Mouse (Mus musculus): ENCODE data around the gene Kdelr3. TPM values are rescaled to one million over a fixed set of nuclear protein-coding genes. Genes with fewer than 3 reads are reported as not detected.

Kdelr3 gene
- polyA plus RNA-seq, 1 experiment from 2014 or later = 211 TPM

DNA sequence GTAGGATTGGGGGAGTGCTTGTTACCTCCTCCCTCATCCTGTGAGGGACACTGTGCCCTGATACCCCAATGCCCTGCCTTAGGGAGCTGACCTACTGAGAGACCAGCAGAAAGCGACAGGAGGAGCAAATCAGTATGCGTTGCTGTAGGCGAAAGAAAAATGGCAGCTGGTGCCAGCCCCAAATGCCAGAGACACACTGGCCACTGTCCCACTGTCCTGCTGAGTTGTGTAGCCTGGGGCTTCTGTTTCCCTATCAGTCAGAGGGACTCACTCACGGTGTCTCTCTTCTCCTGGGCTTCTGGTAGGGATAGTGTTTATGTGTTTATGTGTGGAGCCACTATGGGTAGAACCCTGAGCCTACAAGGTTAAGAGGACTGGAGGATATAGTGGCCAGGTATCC lies 1.5 kb downstream of the Kdelr3 start:
- no peak for ATAC-seq (ENCODE audit: insufficient number of reproducible peaks, low FRiP score, low TSS enrichment, low read depth)
- Histone ChIP-seq H3K27me3 (peaks cover 19% of the 10 kb centered on the region; the same call in 1 of the 2 replicates), H3K4me2 (peak overlapping the region; percentile 69), H3K9me3 (no peaks in the 10 kb centered on the region), H3K4me1 (peaks cover 49% of the 10 kb centered on the region), H3K27ac (no peak overlapping the region), H3K36me3 (peaks cover 9% of the 10 kb centered on the region), H3K9ac (no peak overlapping the region), H3K4me3 (peak overlapping the region; percentile 70)
- WGBS = 77% methylated on average over 4 of the region's 4 CpGs

DNA sequence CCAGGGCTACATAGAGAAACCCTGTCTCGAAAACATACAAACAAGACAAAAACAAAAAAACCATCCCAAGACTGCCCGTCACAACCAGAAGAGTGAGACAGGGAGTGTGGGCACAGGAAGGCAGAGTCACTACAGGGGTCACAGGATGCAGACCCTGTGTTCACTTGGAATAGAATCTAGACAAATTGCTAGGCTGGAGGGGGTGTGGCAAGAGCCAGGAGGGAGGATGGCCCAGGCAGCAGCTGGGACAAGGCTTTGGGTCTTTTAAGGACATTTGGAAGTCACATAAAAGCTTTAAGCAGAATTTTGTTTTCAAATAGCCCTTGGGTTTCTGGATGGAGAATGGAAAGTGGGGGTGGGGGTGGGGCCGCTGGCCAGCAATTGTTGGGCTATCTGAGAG lies 2.4 kb downstream of the Kdelr3 start:
- no peak overlapping the region for H3K27ac ChIP-seq
- WGBS = 81% methylated on average over 3 of the region's 3 CpGs
- no peaks in the 10 kb centered on the region for H3K9me3 ChIP-seq
- ATAC-seq (ENCODE audit: insufficient number of reproducible peaks, low FRiP score, low TSS enrichment, low read depth) = no peak
- peak overlapping the region; percentile 70 for H3K4me3 ChIP-seq
- peaks cover 18% of the 10 kb centered on the region for H3K36me3 ChIP-seq
- peaks cover 46% of the 10 kb centered on the region for H3K4me1 ChIP-seq
- peaks cover 14% of the 10 kb centered on the region; the same call in 1 of the 2 replicates for H3K27me3 ChIP-seq
- no peak overlapping the region for H3K9ac ChIP-seq
- peak overlapping the region; percentile 69 for H3K4me2 ChIP-seq

DNA sequence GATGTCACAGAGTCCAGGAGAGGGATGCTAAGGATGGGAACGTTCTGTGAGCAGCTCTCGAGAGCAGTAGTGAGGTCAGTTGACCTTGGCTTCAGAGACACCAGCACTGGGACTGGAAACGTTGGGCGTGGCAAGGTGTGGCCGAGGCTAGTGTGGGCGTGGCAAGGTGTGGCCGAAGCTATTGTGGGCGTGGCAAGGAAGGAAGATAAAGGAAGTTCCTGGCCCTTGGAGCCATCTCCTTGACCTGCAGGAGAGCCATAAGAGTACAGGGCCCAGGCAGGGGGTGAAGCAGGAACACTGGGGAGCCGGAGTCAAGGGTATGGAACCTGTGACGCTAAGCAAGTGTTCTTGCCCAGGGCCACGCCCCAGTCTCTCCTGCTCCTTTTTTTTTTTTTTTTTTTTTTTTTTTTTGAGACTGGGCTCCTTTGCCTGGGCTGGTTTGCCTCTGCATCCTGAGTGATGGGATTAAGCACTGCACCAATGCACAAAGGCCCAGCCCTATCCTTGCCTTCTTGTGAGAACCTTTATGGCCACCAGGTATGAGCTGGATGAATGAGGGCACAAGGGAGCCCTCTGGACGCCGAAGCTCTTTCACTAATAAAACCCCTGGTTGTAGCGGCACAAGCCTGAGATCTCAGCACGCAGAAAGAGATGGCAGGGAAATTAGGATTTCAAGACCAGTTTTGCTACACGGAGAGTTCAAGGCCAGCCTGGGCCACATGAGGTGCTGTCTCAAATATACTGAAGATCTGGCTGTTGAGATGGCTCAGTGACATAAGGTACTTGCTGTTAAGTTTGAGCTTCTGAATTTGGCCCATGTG lies 3.4 kb downstream of the Kdelr3 start:
- Histone ChIP-seq H3K27ac (no peak overlapping the region), H3K4me3 (peak overlapping the region; percentile 5; the same call in 1 of the 2 replicates), H3K4me2 (peak overlapping the region; percentile 69; the same call in 1 of the 2 replicates), H3K9me3 (no peaks in the 10 kb centered on the region), H3K4me1 (peaks cover 38% of the 10 kb centered on the region), H3K27me3 (peaks cover 5% of the 10 kb centered on the region; the same call in 1 of the 2 replicates), H3K9ac (no peak overlapping the region), H3K36me3 (peaks cover 28% of the 10 kb centered on the region)
- WGBS = 45% methylated on average over 16 of the region's 16 CpGs
- no peak for ATAC-seq (ENCODE audit: insufficient number of reproducible peaks, low FRiP score, low TSS enrichment, low read depth)

DNA sequence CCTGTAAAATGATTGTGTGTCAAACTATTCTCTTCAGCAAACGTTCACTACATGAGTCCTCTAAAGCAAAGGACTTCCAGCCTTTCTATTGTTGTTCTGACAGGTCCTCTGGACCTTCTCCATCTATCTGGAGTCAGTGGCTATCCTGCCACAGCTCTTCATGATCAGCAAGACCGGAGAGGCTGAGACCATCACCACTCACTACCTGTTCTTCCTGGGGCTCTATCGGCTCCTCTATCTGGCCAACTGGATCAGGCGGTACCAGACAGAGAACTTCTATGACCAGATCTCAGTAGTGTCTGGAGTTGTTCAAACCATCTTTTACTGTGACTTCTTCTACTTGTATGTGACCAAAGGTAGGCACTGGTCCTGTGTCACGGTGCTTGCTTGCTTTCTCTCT lies 9.4 kb downstream of the Kdelr3 start:
- H3K36me3 ChIP-seq = peaks cover 84% of the 10 kb centered on the region
- no peak for ATAC-seq (ENCODE audit: insufficient number of reproducible peaks, low FRiP score, low TSS enrichment, low read depth)
- H3K9me3 ChIP-seq = no peaks in the 10 kb centered on the region
- 0 out of 2 replicates have a peak overlapping the region, but pooled peaks have one; percentile 47 for H3K27ac ChIP-seq
- H3K4me2 ChIP-seq = no peak overlapping the region
- WGBS = 85% methylated on average over 5 of the region's 5 CpGs
- peaks cover 13% of the 10 kb centered on the region for H3K4me1 ChIP-seq
- H3K4me3 ChIP-seq = no peak overlapping the region
- H3K9ac ChIP-seq = no peak overlapping the region
- H3K27me3 ChIP-seq = no peaks in the 10 kb centered on the region

DNA sequence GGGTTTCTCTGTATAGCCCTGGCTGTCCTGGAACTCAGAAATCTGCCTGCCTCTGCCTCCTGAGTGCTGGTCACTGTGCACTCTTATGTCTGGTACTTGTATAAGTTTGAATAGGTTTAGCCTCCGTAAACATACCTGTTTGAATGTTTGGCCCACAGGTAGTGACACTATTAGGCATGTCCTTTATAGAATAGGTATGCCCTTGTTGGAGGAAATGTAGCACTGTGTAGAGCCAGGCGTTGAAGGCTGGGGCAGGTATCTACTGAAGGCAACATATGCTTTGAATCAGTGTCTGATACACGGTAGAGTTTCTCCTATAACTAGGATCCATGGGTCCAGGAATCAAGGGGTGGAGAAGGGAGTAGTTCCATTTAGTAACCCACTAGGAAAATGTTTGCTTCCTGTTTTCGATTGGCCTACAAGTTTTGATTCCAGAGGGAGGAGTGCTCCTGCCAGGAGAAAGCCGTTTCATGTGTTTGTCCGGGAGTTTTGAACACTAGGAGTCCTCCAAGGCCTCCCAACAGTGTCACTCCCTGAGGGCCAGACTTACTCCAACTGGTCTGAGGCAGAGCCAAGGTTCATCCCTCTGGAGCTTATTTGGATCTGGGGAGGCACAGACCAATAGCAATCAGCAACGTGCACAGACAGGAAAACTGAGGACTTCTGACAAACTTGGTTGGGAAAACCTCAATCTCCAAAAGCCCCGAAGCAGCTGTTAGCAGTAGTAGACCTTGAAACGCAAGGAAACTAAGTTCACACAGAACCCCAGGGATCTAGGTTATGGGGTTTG lies 10.0 kb downstream of the Kdelr3 start:
- peaks cover 13% of the 10 kb centered on the region for H3K4me1 ChIP-seq
- ATAC-seq (ENCODE audit: insufficient number of reproducible peaks, low FRiP score, low TSS enrichment, low read depth) = no peak
- no peak overlapping the region for H3K9ac ChIP-seq
- H3K9me3 ChIP-seq = no peaks in the 10 kb centered on the region
- no peak overlapping the region for H3K4me3 ChIP-seq
- H3K4me2 ChIP-seq = no peak overlapping the region
- H3K27ac ChIP-seq = peak overlapping the region; percentile 47
- peaks cover 88% of the 10 kb centered on the region for H3K36me3 ChIP-seq
- H3K27me3 ChIP-seq = no peaks in the 10 kb centered on the region
- WGBS = 47% methylated on average over 9 of the region's 9 CpGs

DNA sequence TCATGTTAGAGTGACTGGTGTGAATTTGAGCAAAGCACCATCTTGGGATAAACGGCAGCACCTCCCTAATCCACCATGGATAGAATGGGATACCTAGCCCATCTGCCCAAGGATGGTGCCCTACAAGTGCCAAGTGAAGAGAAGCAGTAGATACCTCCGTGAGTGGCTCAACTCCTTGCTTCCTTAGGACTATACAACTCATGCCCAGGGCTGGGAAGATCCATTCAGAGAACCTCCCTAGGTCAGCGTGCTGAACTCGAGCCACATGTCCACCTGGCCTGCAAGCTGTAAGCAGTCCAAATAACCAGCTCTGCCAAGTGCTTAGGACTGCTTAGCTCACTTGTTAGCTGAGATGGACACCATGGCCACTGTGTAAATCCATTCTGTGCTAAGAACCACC lies 11.0 kb downstream of the Kdelr3 start:
- Histone ChIP-seq H3K27ac (peak overlapping the region; percentile 47; the same call in 1 of the 2 replicates), H3K9ac (no peak overlapping the region), H3K9me3 (no peaks in the 10 kb centered on the region), H3K36me3 (peaks cover 93% of the 10 kb centered on the region), H3K4me2 (no peak overlapping the region), H3K4me3 (no peak overlapping the region), H3K27me3 (no peaks in the 10 kb centered on the region), H3K4me1 (peaks cover 13% of the 10 kb centered on the region)
- 81% methylated on average over 4 of the region's 4 CpGs for WGBS
- ATAC-seq (ENCODE audit: insufficient number of reproducible peaks, low FRiP score, low TSS enrichment, low read depth) = no peak

DNA sequence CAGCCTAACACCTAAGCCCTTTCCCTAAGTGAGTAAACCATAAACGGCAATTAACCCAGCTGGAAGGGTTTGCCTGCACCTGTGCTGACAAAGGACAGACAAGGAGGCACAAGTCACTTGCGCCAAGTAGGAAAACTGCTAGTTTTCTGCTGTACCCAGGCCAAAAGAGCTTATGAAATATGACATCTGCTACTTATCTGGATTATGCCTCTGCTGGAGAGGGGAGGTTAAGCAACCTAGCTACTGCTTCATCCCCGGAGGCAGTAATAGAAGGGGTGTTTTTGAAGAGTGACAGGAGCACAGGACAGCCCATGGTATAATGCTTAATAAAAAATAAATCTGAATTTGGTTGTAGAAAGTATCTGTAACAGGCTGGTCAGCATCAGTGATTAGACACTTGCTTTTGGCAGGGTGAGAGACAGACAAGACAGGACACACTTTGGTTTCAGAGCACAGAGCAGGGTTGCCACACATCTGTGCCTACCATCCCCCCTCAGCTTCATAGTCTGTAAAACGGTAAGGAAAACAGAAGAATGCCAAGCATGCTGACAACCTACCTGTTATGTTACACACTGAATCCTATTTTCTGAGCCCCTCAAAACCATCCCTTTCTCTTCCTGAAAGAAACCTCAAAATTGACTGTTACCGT lies 11.9 kb downstream of the Kdelr3 start:
- Histone ChIP-seq H3K4me3 (no peak overlapping the region), H3K4me2 (no peak overlapping the region), H3K9ac (no peak overlapping the region), H3K4me1 (peaks cover 13% of the 10 kb centered on the region), H3K27me3 (no peaks in the 10 kb centered on the region), H3K36me3 (peaks cover 91% of the 10 kb centered on the region), H3K27ac (0 out of 2 replicates have a peak overlapping the region, but pooled peaks have one; percentile 33), H3K9me3 (no peaks in the 10 kb centered on the region)
- ATAC-seq (ENCODE audit: insufficient number of reproducible peaks, low FRiP score, low TSS enrichment, low read depth) = no peak
- 43% methylated on average over 5 of the region's 5 CpGs for WGBS

DNA sequence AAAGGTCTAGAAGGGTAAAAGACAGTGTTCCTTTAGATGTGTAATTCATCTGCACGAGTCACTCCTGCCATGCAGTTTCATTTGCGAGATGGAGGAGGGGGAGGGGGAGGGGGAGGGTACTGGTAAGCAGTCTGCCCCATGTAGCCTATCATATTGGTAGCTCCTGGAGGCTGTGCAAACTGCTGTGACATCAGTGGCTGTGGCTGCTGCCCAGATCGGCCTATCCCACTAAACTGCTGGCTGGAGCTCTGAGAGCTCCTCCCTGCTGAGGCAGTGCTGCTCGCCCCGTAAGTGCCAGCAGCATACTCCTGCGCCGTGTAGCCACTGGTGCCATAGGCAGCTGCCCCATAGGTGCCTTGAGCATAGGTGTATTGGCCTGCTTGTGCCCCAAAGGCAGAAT lies 13.7 kb downstream of the Kdelr3 start:
- no peaks in the 10 kb centered on the region for H3K27me3 ChIP-seq
- 60% methylated on average over 7 of the region's 7 CpGs for WGBS
- no peak overlapping the region for H3K27ac ChIP-seq
- peaks cover 18% of the 10 kb centered on the region for H3K4me1 ChIP-seq
- peak; percentile 12; the same call in 1 of the 2 replicates for ATAC-seq (ENCODE audit: insufficient number of reproducible peaks, low FRiP score, low TSS enrichment, low read depth)
- no peaks in the 10 kb centered on the region for H3K9me3 ChIP-seq
- no peak overlapping the region for H3K9ac ChIP-seq
- H3K4me3 ChIP-seq = no peak overlapping the region
- H3K36me3 ChIP-seq = peaks cover 89% of the 10 kb centered on the region
- H3K4me2 ChIP-seq = no peak overlapping the region

DNA sequence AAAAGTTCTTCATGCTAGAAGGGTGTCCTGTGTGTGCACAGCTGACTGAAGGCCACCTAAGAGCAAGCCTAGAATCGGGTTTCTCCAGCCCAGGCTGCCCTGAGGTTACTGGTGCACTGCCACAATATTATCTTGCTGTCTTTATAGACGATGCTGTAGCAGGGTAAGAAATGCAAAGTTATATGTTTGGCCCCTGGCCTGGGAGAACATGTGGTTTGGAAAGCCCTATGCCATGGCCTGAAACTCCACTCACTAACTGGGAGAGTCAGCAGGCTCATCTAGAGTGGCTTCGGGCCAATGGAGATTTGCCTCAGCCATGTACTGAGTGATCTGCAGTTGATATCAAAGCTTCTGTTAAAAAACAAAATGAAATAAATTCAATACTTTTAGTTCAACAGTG lies 17.6 kb downstream of the Kdelr3 start:
- ATAC-seq (ENCODE audit: insufficient number of reproducible peaks, low FRiP score, low TSS enrichment, low read depth) = no peak
- peaks cover 91% of the 10 kb centered on the region for H3K36me3 ChIP-seq
- no peak overlapping the region for H3K27ac ChIP-seq
- no peaks in the 10 kb centered on the region for H3K9me3 ChIP-seq
- WGBS = 83% methylated on average over 3 of the region's 3 CpGs
- H3K27me3 ChIP-seq = no peaks in the 10 kb centered on the region
- H3K9ac ChIP-seq = no peak overlapping the region
- peaks cover 14% of the 10 kb centered on the region for H3K4me1 ChIP-seq
- no peak overlapping the region for H3K4me3 ChIP-seq
- H3K4me2 ChIP-seq = no peak overlapping the region

DNA sequence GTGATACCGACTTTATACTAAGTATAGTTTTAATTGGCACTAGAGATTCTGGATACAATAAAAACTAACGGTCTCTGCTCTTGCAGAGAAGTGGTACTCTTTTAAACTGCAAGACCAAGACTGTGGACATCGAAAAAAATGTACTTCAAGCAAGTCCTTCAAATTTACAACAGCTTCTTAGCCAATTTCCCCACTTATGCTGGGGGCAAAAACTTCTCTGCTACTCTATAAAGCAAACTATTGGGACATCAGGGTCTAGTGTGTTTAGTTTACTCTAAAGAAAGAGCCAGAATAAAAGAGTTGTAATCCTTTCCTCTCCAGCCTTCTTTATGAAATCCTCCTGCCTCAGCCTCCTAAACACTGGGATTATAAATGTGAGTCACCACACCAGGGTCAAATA lies 27.8 kb downstream of the Kdelr3 start:
- WGBS = 74% methylated on average over 3 of the region's 3 CpGs
- H3K9ac ChIP-seq = no peak overlapping the region
- H3K4me1 ChIP-seq = peaks cover 25% of the 10 kb centered on the region
- peak overlapping the region; percentile 62 for H3K4me2 ChIP-seq
- no peaks in the 10 kb centered on the region for H3K9me3 ChIP-seq
- H3K36me3 ChIP-seq = peaks cover 51% of the 10 kb centered on the region
- no peak for ATAC-seq (ENCODE audit: insufficient number of reproducible peaks, low FRiP score, low TSS enrichment, low read depth)
- H3K27me3 ChIP-seq = no peaks in the 10 kb centered on the region
- no peak overlapping the region for H3K27ac ChIP-seq
- 0 out of 2 replicates have a peak overlapping the region, but pooled peaks have one; percentile 87 for H3K4me3 ChIP-seq

DNA sequence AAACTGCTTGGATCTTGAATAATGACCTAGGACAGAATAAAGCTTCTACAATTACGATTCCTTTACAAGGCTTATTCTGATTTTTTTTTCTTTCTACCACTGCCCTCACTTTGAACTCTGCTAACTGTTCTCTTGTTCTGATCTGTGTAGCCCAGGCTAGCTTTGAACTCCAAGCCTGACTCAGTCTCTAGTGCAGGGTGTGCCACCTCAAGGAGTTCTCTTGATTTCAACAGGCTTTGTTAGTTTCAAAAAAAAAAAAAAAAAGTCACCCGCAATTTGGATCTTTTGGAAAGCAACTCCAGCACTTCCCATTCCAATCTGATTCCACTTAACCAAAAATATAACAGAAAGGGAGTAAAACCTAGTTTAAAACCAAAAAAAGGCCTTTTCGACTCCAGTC lies 29.3 kb downstream of the Kdelr3 start:
- H3K27ac ChIP-seq = peak overlapping the region; percentile 99
- no peak for ATAC-seq (ENCODE audit: insufficient number of reproducible peaks, low FRiP score, low TSS enrichment, low read depth)
- 2% methylated on average over 3 of the region's 3 CpGs for WGBS
- H3K4me2 ChIP-seq = peak overlapping the region; percentile 62
- no peaks in the 10 kb centered on the region for H3K27me3 ChIP-seq
- H3K9ac ChIP-seq = peak overlapping the region; percentile 95
- peak overlapping the region; percentile 87 for H3K4me3 ChIP-seq
- no peaks in the 10 kb centered on the region for H3K9me3 ChIP-seq
- H3K36me3 ChIP-seq = peaks cover 36% of the 10 kb centered on the region
- peaks cover 24% of the 10 kb centered on the region for H3K4me1 ChIP-seq

Measured in limb, embryonic 15.5 days (tissue).